In the genomic region with DNA sequence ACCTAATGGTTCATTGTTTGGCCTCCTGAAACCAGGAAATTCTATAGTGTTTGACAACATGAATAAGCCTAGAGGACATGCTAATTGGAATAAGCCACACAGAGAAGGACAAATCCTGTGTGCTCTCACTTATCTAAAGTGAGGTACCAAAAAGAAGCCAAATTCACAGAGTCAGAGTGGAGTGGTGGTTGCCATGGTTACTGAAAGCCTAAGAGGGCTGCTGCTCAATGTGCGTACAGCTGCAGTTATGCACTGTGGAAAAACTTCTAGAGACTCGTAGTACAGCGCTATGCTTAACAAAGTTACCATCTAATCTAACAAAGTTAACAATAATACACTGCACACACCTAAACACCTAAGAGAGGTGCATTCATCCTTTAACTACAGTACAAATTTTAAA, we compare ENCODE assay signal across 18 mouse cellular contexts.
DNase-seq lines count a peak whose midpoint lies in the region; ATAC-seq and TF ChIP-seq lines count a peak whose summit lies in the region.
"Had no signal": no experiment of that assay in that cellular context is flagged by ENCODE, and none has a peak within 500 bp of the region (broad histone marks: within the 10 kb centered on the region; RNA-seq: fewer than 3 reads in every experiment).

No protein-coding gene starts in this region.

- no peak overlapping the region for H3K4me2 ChIP-seq in hindbrain, postnatal 0 days (ENCODE audit: low read depth, low read length)
- no peak overlapping the region for H3K4me2 ChIP-seq in hindbrain, embryonic 11.5 days (replicated peaks; ENCODE audit: low read depth, low read length)
- H3K4me2 ChIP-seq: embryonic facial prominence, embryonic 12.5 days; heart, embryonic 12.5 days; liver, embryonic 12.5 days; neural tube, embryonic 12.5 days had no signal

- H3K9ac ChIP-seq in hindbrain, postnatal 0 days (replicated peaks; ENCODE audit: low read length) = no peak overlapping the region
- H3K9ac ChIP-seq in hindbrain, embryonic 11.5 days (ENCODE audit: low read depth, low read length) = no peak overlapping the region
- H3K9ac ChIP-seq: embryonic facial prominence, embryonic 12.5 days; heart, embryonic 12.5 days; liver, embryonic 12.5 days; neural tube, embryonic 12.5 days had no signal

- H3K4me3 ChIP-seq in hindbrain, postnatal 0 days (ENCODE audit: low read length) = no peak overlapping the region
- H3K4me3 ChIP-seq in hindbrain, embryonic 11.5 days (ENCODE audit: low read depth, low read length) = no peak overlapping the region
- H3K4me3 ChIP-seq: embryonic facial prominence, embryonic 12.5 days; heart, embryonic 12.5 days; liver, embryonic 12.5 days; neural tube, embryonic 12.5 days had no signal

- H3K36me3 ChIP-seq in hindbrain, postnatal 0 days (ENCODE audit: insufficient read depth, low read length) = no peaks in the 10 kb centered on the region
- H3K36me3 ChIP-seq in hindbrain, embryonic 11.5 days (ENCODE audit: control insufficient read depth, insufficient read depth, low read length) = no peaks in the 10 kb centered on the region
- H3K36me3 ChIP-seq: embryonic facial prominence, embryonic 12.5 days; heart, embryonic 12.5 days; liver, embryonic 12.5 days; neural tube, embryonic 12.5 days had no signal

- DNase-seq in embryo, embryonic 10 days (ENCODE audit: low spot score) = peak; percentile 29
- DNase-seq in embryo, embryonic 9.5 days (ENCODE audit: extremely low spot score) = no peak
- peak; percentile 79 for DNase-seq in hindbrain, postnatal 0 days (ENCODE audit: low spot score)
- DNase-seq in hindbrain, embryonic 11.5 days (ENCODE audit: low spot score) = no peak
- DNase-seq in right cerebral cortex, adult 18-20 months = peak; percentile 55
- no peak for DNase-seq in right cerebral cortex, postnatal 25 days
- no peak for DNase-seq in MN1 (ENCODE audit: low spot score)
- DNase-seq in kidney, adult 8-10 months = no peak
- DNase-seq: cerebellum, adult 8-10 months; heart, postnatal 4 days; kidney, adult 18-20 months; kidney, postnatal 4 days had no signal

- peaks cover 14% of the 10 kb centered on the region; the same call in 1 of the 2 replicates for H3K4me1 ChIP-seq in hindbrain, postnatal 0 days (ENCODE audit: insufficient read depth, low read length)
- no peaks in the 10 kb centered on the region for H3K4me1 ChIP-seq in hindbrain, embryonic 11.5 days (replicated peaks; ENCODE audit: control insufficient read depth, insufficient read depth, low read length)
- H3K4me1 ChIP-seq: liver, embryonic 12.5 days had no signal

- WGBS in hindbrain, postnatal 0 days = 42% methylated on average over 3 of the region's 3 CpGs
- 71% methylated on average over 3 of the region's 3 CpGs for WGBS in hindbrain, embryonic 11.5 days

- ATAC-seq in hindbrain, postnatal 0 days = 0 out of 2 replicates have a peak, but pooled peaks have one; percentile 36
- ATAC-seq in hindbrain, embryonic 11.5 days (ENCODE audit: low FRiP score) = no peak
- ATAC-seq: liver, embryonic 12.5 days; lung, postnatal 0 days; Patski had no signal

- TF ChIP-seq CTCF in hindbrain, postnatal 0 days (IDR thresholded peaks at IDR 0.05; ENCODE audit: low read depth) = no peak

- H3K27ac ChIP-seq in hindbrain, postnatal 0 days = no peak overlapping the region
- H3K27ac ChIP-seq in hindbrain, embryonic 11.5 days (ENCODE audit: low read depth, low read length) = no peak overlapping the region
- H3K27ac ChIP-seq: embryonic facial prominence, embryonic 12.5 days; liver, embryonic 12.5 days; neural tube, embryonic 12.5 days had no signal

- no peaks in the 10 kb centered on the region for H3K9me3 ChIP-seq in hindbrain, postnatal 0 days (ENCODE audit: low read length)
- H3K9me3 ChIP-seq in hindbrain, embryonic 11.5 days (ENCODE audit: control insufficient read depth, low read length) = no peaks in the 10 kb centered on the region
- H3K9me3 ChIP-seq: embryonic facial prominence, embryonic 12.5 days; heart, embryonic 12.5 days; liver, embryonic 12.5 days; neural tube, embryonic 12.5 days had no signal

- no peaks in the 10 kb centered on the region for H3K27me3 ChIP-seq in hindbrain, postnatal 0 days (ENCODE audit: insufficient read depth, low read length)
- H3K27me3 ChIP-seq in hindbrain, embryonic 11.5 days (ENCODE audit: control insufficient read depth, insufficient read depth, low read length) = no peaks in the 10 kb centered on the region
- H3K27me3 ChIP-seq: embryonic facial prominence, embryonic 12.5 days; liver, embryonic 12.5 days; neural tube, embryonic 12.5 days had no signal

Comparison
In these comparisons a context has a peak if more than half of its experiments do, and no peak if none do; other contexts are left out.
1. DNase-seq: peak in embryo, embryonic 10 days (single experiment), hindbrain, postnatal 0 days (single experiment) and right cerebral cortex, adult 18-20 months (single experiment); none in embryo, embryonic 9.5 days (single experiment), hindbrain, embryonic 11.5 days (single experiment), right cerebral cortex, postnatal 25 days (single experiment), MN1 (single experiment) and kidney, adult 8-10 months (0 of 2).